Mouse (Mus musculus): Measurements from ENCODE around the gene Nfkbie. TPM values are rescaled to one million over a fixed set of nuclear protein-coding genes. Genes with fewer than 3 reads are reported as not detected.

The Nfkbie gene
- polyA plus RNA-seq, 1 experiment = 5.7 TPM

- DNase-seq (ENCODE audit: low spot score) = no peak
Observed at GRCm38 (mm10) chr17:45559732-45560525, 4.4 kb downstream of the Nfkbie start.

GRCm38 (mm10) chr17:45563216-45563615 is 7.7 kb downstream of the Nfkbie start:
- no peak for DNase-seq (ENCODE audit: low spot score)

- DNase-seq (ENCODE audit: low spot score) = peak; percentile 91
Observed at GRCm38 (mm10) chr17:45563655-45564530, 8.4 kb downstream of the Nfkbie start, which contains the start of gene Slc35b2. Gene Slc35b2 (plus strand): TSS chr17:45563874.

GRCm38 (mm10) chr17:45564531-45565084 is 9.1 kb downstream of the Nfkbie start:
- no peak for DNase-seq (ENCODE audit: low spot score)

- no peak for DNase-seq (ENCODE audit: low spot score)
Observed at GRCm38 (mm10) chr17:45565103-45565502, 9.6 kb downstream of the Nfkbie start.

GRCm38 (mm10) chr17:45566031-45566359 is 10.5 kb downstream of the Nfkbie start:
- DNase-seq (ENCODE audit: low spot score) = no peak

GRCm38 (mm10) chr17:45566360-45567161 is 11.1 kb downstream of the Nfkbie start:
- DNase-seq (ENCODE audit: low spot score) = no peak

GRCm38 (mm10) chr17:45567162-45567601 is 11.7 kb downstream of the Nfkbie start:
- DNase-seq (ENCODE audit: low spot score) = no peak

- DNase-seq (ENCODE audit: low spot score) = no peak
Observed at GRCm38 (mm10) chr17:45568990-45569389, 13.5 kb downstream of the Nfkbie start.

- DNase-seq (ENCODE audit: low spot score) = no peak
Observed at GRCm38 (mm10) chr17:45569999-45570398, 14.5 kb downstream of the Nfkbie start.

GRCm38 (mm10) chr17:45572103-45573086 is 16.9 kb downstream of the Nfkbie start:
- no peak for DNase-seq (ENCODE audit: low spot score)

- DNase-seq (ENCODE audit: low spot score) = peak; percentile 100
Observed at GRCm38 (mm10) chr17:45573087-45573779, 17.7 kb downstream of the Nfkbie start, which contains the start of gene Hsp90ab1. Gene Hsp90ab1 (minus strand): TSS chr17:45573271.

GRCm38 (mm10) chr17:45573780-45574123 is 18.2 kb downstream of the Nfkbie start:
- peak; percentile 99 for DNase-seq (ENCODE audit: low spot score)

GRCm38 (mm10) chr17:45574129-45574761 is 18.7 kb downstream of the Nfkbie start:
- peak; percentile 64 for DNase-seq (ENCODE audit: low spot score)

GRCm38 (mm10) chr17:45575123-45575897 is 19.8 kb downstream of the Nfkbie start:
- DNase-seq (ENCODE audit: low spot score) = no peak

GRCm38 (mm10) chr17:45578242-45578641 is 22.7 kb downstream of the Nfkbie start:
- no peak for DNase-seq (ENCODE audit: low spot score)

- DNase-seq (ENCODE audit: low spot score) = no peak
Observed at GRCm38 (mm10) chr17:45578843-45579242, 23.3 kb downstream of the Nfkbie start.

GRCm38 (mm10) chr17:45579554-45579953 is 24.1 kb downstream of the Nfkbie start:
- no peak for DNase-seq (ENCODE audit: low spot score)

Data from urinary bladder, adult 2 months (tissue).